Mouse (Mus musculus) T-helper 1 cell (primary cell): Measurements from ENCODE around the gene Rcsd1.

ENCODE experiments used
- in situ Hi-C: fragments of 300-600 bp; cut with MboI, MseI; formaldehyde crosslinking; loops from one replicate; pipeline ENCODE4 v1.15.1; 2025; ENCODE audit warnings: high pct_unique_total_duplicates

The Rcsd1 gene

GRCm38 (mm10) chr1:165631136-165631535 lies 78.4 kb downstream of the Rcsd1 start:
- in situ Hi-C loops, result no loop called here

- in situ Hi-C loops, result no loop called here
Measured at GRCm38 (mm10) chr1:165629975-165630374, 79.6 kb downstream of the Rcsd1 start.

- in situ Hi-C loops, result no loop called here
Measured at GRCm38 (mm10) chr1:165628603-165629002, 81.0 kb downstream of the Rcsd1 start.

- in situ Hi-C loops, result no loop called here
Measured at GRCm38 (mm10) chr1:165625896-165626295, 83.7 kb downstream of the Rcsd1 start.

GRCm38 (mm10) chr1:165625058-165625457 lies 84.5 kb downstream of the Rcsd1 start:
- in situ Hi-C loops, result no loop called here

GRCm38 (mm10) chr1:165618201-165618624 lies 91.3 kb downstream of the Rcsd1 start:
- in situ Hi-C loops, result no loop called here

- in situ Hi-C loops, result no loop called here
Measured at GRCm38 (mm10) chr1:165617166-165617891, 92.2 kb downstream of the Rcsd1 start.

- in situ Hi-C loops, result no loop called here
Measured at GRCm38 (mm10) chr1:165616652-165617051, 92.9 kb downstream of the Rcsd1 start.

GRCm38 (mm10) chr1:165614793-165615192 lies 94.8 kb downstream of the Rcsd1 start:
- in situ Hi-C loops, result no loop called here

GRCm38 (mm10) chr1:165613926-165614325 lies 95.6 kb downstream of the Rcsd1 start:
- in situ Hi-C loops, result no loop called here

GRCm38 (mm10) chr1:165612714-165613113 lies 96.8 kb downstream of the Rcsd1 start:
- in situ Hi-C loops, result no loop called here

GRCm38 (mm10) chr1:165610321-165610999 lies 99.1 kb downstream of the Rcsd1 start:
- in situ Hi-C loops, result no loop called here

- in situ Hi-C loops, result no loop called here
Measured at GRCm38 (mm10) chr1:165609495-165610320, 99.8 kb downstream of the Rcsd1 start.

GRCm38 (mm10) chr1:165608904-165609303 lies 100.7 kb downstream of the Rcsd1 start:
- in situ Hi-C loops, result no loop called here

GRCm38 (mm10) chr1:165605774-165606173 lies 103.8 kb downstream of the Rcsd1 start:
- in situ Hi-C loops, result no loop called here

- in situ Hi-C loops, result no loop called here
Measured at GRCm38 (mm10) chr1:165605108-165605507, 104.4 kb downstream of the Rcsd1 start.

GRCm38 (mm10) chr1:165604203-165604602 lies 105.4 kb downstream of the Rcsd1 start:
- in situ Hi-C loops, result no loop called here

- in situ Hi-C loops, result no loop called here
Measured at GRCm38 (mm10) chr1:165603218-165603617, 106.3 kb downstream of the Rcsd1 start.

GRCm38 (mm10) chr1:165601775-165602280 lies 107.7 kb downstream of the Rcsd1 start:
- in situ Hi-C loops, result no loop called here
